Mouse (Mus musculus) kidney, embryonic 16.5 days (tissue): Measurements from ENCODE around the gene Pyroxd1. TPM values are rescaled to one million over a fixed set of nuclear protein-coding genes. Genes with fewer than 3 reads are reported as not detected.

Source experiments
- ATAC-seq: fragments of 200-750 bp; cut with Nextera tagmentation; 2 replicates; pipeline ENCODE4 v1.8.0; 2017; ENCODE audit warnings: moderate TSS enrichment; ENCODE audit not compliant: low FRiP score, low TSS enrichment
- H3K27ac ChIP-seq: fragments of 300-500 bp; sonication (generic); 2 replicates; pipeline ENCODE4 v1.5.1; 2014; ENCODE audit warnings: low read length
- H3K27me3 ChIP-seq: fragments of 300-500 bp; sonication (generic); 2 replicates; pipeline ENCODE4 v1.6.1; 2014; ENCODE audit warnings: low read length, control low read depth, mixed read lengths; ENCODE audit not compliant: insufficient read depth
- H3K36me3 ChIP-seq: fragments of 300-500 bp; sonication (generic); 2 replicates; pipeline ENCODE4 v1.6.1; 2014; ENCODE audit warnings: low read length, control low read depth, mixed read lengths; ENCODE audit not compliant: insufficient read depth
- H3K4me1 ChIP-seq: fragments of 300-500 bp; sonication (generic); 2 replicates; pipeline ENCODE4 v1.6.1; 2014; ENCODE audit warnings: low read length, control low read depth, mixed read lengths; ENCODE audit not compliant: insufficient read depth
- H3K4me2 ChIP-seq: fragments of 300-500 bp; sonication (generic); replicated peaks from 2 replicates; pipeline ENCODE4 v1.6.1; 2014; ENCODE audit warnings: low read depth, low read length
- H3K4me3 ChIP-seq: fragments of 300-500 bp; sonication (generic); 2 replicates; pipeline ENCODE4 v1.5.1; 2014; ENCODE audit warnings: mild to moderate bottlenecking, low read length
- H3K9ac ChIP-seq: fragments of 300-500 bp; sonication (generic); replicated peaks from 2 replicates; pipeline ENCODE4 v1.6.1; 2014; ENCODE audit warnings: low read length
- H3K9me3 ChIP-seq: fragments of 300-500 bp; sonication (generic); 2 replicates; pipeline ENCODE4 v1.6.1; 2016; ENCODE audit warnings: low read length, control low read depth
- WGBS: fragments of 180-500 bp; shearing (Covaris S2); extraction: QIAGEN DNeasy Blood & Tissue Kit; methylation state at CpG from one replicate; pipeline ENCODE4 v1.1.7; 2014; 5-methylcytosine and 5-hydroxymethylcytosine counted together
- polyA plus RNA-seq: library from polyadenylated mRNA; unstranded; fragments of >200 nt; fragmentation: Nextera tagmentation; extraction: Ambion mirVana; gene quantifications from 2 replicates; pipeline ENCODE4 v1.2.1, GENCODE M21; 2015

Gene Pyroxd1
- polyA plus RNA-seq, 1 experiment from 2014 or later: 18.3 TPM

DNA sequence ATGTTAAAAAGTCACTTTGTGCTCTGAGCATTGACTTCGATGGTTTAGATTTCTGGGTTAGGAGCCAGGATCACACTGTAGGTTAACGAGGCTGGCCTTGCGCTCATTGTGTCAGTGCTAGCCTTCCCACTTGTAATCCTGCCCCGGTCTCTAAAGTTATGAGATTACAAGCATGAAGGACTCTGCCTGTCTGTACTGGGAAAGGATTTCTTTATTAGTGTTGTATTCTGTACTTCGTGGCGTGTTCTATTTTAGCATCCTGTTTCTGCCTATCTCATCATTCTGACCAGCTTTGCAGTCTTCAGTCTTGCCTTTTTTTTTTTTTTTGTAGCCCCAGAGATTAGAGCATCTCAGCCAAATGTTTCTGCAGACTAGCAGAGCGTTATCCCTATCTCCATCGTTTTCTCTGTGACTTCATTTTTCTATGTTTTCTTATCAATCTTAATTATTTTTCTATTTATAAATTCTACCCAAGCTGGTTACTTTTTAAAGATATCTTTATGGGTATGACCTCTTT, 42.4 kb downstream of the Pyroxd1 start:
- Histone ChIP-seq H3K4me2 (peak overlapping the region; percentile 68), H3K36me3 (peaks cover under 1% of the 10 kb centered on the region; the same call in 1 of the 2 replicates), H3K9ac (peak overlapping the region; percentile 94), H3K9me3 (no peaks in the 10 kb centered on the region), H3K4me3 (peak overlapping the region; percentile 99), H3K27me3 (no peaks in the 10 kb centered on the region), H3K27ac (no peak overlapping the region), H3K4me1 (peaks cover 18% of the 10 kb centered on the region)
- WGBS: 18% methylated on average over 8 of the region's 8 CpGs
- no peak for ATAC-seq

DNA sequence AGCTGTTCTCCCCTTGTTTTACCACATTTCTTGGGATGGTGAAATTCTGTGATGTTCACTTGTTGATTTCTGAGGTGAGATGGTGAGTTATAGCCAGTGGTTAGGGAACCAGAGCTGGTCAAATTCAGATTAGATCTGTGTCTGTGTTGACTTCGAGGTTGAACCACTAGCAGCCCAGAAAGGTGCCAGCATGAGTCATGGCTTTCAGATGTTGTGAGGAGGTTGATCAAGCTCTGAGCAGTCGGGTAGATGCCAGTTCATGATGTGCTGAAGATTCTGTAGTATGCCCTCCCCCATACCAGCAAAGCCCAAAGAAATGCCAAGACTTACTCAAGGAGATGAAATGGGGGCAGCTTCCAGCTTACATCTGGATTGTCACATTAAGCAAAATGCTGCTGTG, 43.6 kb downstream of the Pyroxd1 start:
- Histone ChIP-seq H3K27me3 (no peaks in the 10 kb centered on the region), H3K9ac (no peak overlapping the region), H3K4me1 (peaks cover 18% of the 10 kb centered on the region), H3K4me3 (no peak overlapping the region), H3K27ac (no peak overlapping the region), H3K9me3 (no peaks in the 10 kb centered on the region), H3K4me2 (no peak overlapping the region), H3K36me3 (peaks cover 10% of the 10 kb centered on the region; the same call in 1 of the 2 replicates)
- WGBS: 80% methylated on average over 2 of the region's 2 CpGs
- no peak for ATAC-seq

DNA sequence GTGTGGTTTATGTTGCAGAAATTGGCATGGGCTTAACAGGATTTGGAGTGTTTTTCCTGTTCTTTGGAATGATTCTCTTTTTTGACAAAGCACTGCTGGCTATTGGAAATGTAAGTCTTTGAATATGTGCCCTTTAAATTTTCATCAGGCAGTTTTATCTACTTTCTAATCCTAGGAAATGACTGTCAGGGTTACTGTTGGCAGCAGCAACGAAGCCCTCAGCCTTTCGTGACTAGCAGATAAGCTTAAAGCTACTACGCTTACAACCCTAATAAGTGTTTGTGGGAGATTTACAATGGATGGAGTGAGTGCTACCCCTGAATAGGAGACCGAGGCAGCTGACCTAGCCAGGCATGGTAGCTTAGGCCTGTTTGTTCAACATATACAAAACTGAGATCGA, 46.9 kb downstream of the Pyroxd1 start:
- no peak overlapping the region for H3K27ac ChIP-seq
- no peaks in the 10 kb centered on the region for H3K9me3 ChIP-seq
- no peak overlapping the region for H3K4me2 ChIP-seq
- H3K9ac ChIP-seq: no peak overlapping the region
- WGBS: 78% methylated on average over 5 of the region's 5 CpGs
- no peak overlapping the region for H3K4me3 ChIP-seq
- no peak for ATAC-seq
- peaks cover 12% of the 10 kb centered on the region for H3K4me1 ChIP-seq
- no peaks in the 10 kb centered on the region for H3K27me3 ChIP-seq
- H3K36me3 ChIP-seq: peaks cover 35% of the 10 kb centered on the region

DNA sequence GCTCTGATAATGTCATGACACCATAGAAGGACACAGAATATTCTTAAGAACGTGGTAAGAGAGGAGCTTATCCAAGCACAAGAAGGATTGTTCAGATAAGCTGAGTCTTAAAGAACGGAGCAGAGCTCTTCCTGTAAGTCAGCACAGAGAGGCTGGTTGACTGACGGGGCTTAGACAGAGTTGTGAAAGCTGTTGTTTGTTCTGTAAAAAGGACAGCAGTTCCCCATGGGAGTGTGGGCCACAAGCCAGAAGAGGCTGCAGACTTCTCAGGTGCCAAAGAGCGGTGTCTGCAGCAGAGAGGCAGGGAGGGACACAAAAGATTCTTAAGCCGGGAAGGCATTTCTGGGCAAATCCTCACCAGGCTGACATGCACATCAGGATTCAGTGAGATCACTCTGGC, 49.2 kb downstream of the Pyroxd1 start:
- Histone ChIP-seq H3K9me3 (no peaks in the 10 kb centered on the region), H3K4me2 (no peak overlapping the region), H3K36me3 (peaks cover 35% of the 10 kb centered on the region), H3K27ac (no peak overlapping the region), H3K27me3 (no peaks in the 10 kb centered on the region), H3K4me1 (no peaks in the 10 kb centered on the region), H3K4me3 (no peak overlapping the region), H3K9ac (no peak overlapping the region)
- WGBS: 89% methylated on average over 5 of the region's 5 CpGs
- no peak for ATAC-seq

DNA sequence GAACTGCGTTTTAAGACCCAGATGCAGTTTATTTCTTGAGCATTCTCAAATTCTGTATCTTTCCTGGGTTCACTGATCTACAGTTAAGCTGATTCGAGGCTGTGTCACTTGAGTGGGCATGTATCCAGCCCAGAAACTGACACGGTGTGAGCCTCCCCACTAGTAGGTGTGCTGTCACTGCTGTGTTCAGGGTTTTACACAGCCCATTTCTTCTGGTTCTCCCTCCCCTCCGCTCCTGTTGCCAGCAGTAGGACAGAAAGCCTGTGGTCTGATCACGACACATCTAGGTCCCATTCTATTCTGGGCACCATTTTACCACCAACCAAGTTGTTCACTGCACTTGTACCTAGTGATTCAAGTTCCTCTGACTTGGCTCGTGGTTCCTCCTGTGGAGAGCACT, 50.3 kb downstream of the Pyroxd1 start:
- 91% methylated on average over 6 of the region's 6 CpGs for WGBS
- no peak overlapping the region for H3K4me3 ChIP-seq
- no peak overlapping the region for H3K9ac ChIP-seq
- H3K9me3 ChIP-seq: no peaks in the 10 kb centered on the region
- no peak for ATAC-seq
- no peak overlapping the region for H3K27ac ChIP-seq
- no peaks in the 10 kb centered on the region for H3K27me3 ChIP-seq
- no peak overlapping the region for H3K4me2 ChIP-seq
- peaks cover 43% of the 10 kb centered on the region for H3K36me3 ChIP-seq
- no peaks in the 10 kb centered on the region for H3K4me1 ChIP-seq

DNA sequence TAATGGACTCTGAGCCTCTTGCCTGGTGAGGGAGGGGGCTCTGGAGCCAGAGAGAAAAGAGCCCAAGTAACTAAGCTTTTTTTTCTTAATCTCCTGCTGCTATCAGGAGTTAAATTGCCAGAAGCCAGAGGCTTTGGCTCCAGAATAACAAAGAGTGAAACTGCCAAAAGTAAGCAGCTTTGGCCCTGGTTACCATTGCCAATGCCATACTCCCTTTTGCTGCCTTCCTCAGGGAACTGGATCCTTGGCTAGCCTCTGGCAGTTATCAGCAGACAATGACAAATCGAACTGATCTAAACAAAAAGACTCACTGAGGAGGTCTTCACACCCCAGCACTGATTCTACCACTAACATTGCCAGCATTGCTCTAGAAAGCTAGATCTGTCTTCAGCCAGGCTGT, 65.7 kb downstream of the Pyroxd1 start:
- no peak overlapping the region for H3K4me2 ChIP-seq
- no peak overlapping the region for H3K9ac ChIP-seq
- no peak overlapping the region for H3K4me3 ChIP-seq
- H3K4me1 ChIP-seq: peaks cover 5% of the 10 kb centered on the region; the same call in 1 of the 2 replicates
- peaks cover 30% of the 10 kb centered on the region for H3K27me3 ChIP-seq
- no peak overlapping the region for H3K27ac ChIP-seq
- H3K36me3 ChIP-seq: no peaks in the 10 kb centered on the region
- WGBS: 46% methylated on average over 1 of the region's 1 CpGs
- ATAC-seq: no peak
- H3K9me3 ChIP-seq: no peaks in the 10 kb centered on the region

Other genes with a start within 250 kb of the Pyroxd1 start
- gene Slco1a6, start 137.1 kb upstream of the Pyroxd1 start, polyA plus RNA-seq: 6.9 and 7.0 TPM in 2 replicates
- not detected in 2 replicates for gene Iapp, start 47.2 kb upstream of the Pyroxd1 start, polyA plus RNA-seq
- 0.17 TPM in 1 of 2 replicates, not detected in the other for gene Slco1a5, start 22.7 kb upstream of the Pyroxd1 start, polyA plus RNA-seq
- 25.9 and 26.3 TPM in 2 replicates for gene Recql, start 41.4 kb downstream of the Pyroxd1 start, polyA plus RNA-seq
- gene Golt1b, start 41.6 kb downstream of the Pyroxd1 start, polyA plus RNA-seq: 101 TPM in 2 replicates
- gene Spx, start 67.8 kb downstream of the Pyroxd1 start, polyA plus RNA-seq: 0.37 and 0.55 TPM in 2 replicates
- 0.27 TPM in 2 replicates for gene Gys2, start 127.5 kb downstream of the Pyroxd1 start, polyA plus RNA-seq
- 945 and 1,022 TPM in 2 replicates for gene Ldhb, start 162.3 kb downstream of the Pyroxd1 start, polyA plus RNA-seq
- 25.2 and 29.4 TPM in 2 replicates for gene Kcnj8, start 226.0 kb downstream of the Pyroxd1 start, polyA plus RNA-seq